Mouse (Mus musculus) cerebellum, adult (tissue): ENCODE measurements around the gene Ggact.

Experiments used
- ATAC-seq: cut with Nextera tagmentation; 2 replicates; pipeline ENCODE4 v1.9.2; 2017; ENCODE audit warnings: mild to moderate bottlenecking, moderate library complexity, mixed read lengths; ENCODE audit not compliant: insufficient number of reproducible peaks, low FRiP score, low TSS enrichment

Ggact gene

GRCm38 (mm10) chr14:122872612-122873011 is 40.9 kb downstream of the Ggact start:
- no peak for ATAC-seq

GRCm38 (mm10) chr14:122871841-122872580 is 41.5 kb downstream of the Ggact start:
- ATAC-seq: no peak

GRCm38 (mm10) chr14:122869831-122870230 is 43.7 kb downstream of the Ggact start:
- ATAC-seq: no peak

- no peak for ATAC-seq
Measured at GRCm38 (mm10) chr14:122867531-122868285, 45.8 kb downstream of the Ggact start.

GRCm38 (mm10) chr14:122865462-122866129 is 48.0 kb downstream of the Ggact start:
- ATAC-seq: no peak

GRCm38 (mm10) chr14:122862623-122863022 is 50.9 kb downstream of the Ggact start:
- no peak for ATAC-seq

- ATAC-seq: no peak
Measured at GRCm38 (mm10) chr14:122859792-122860191, 53.8 kb downstream of the Ggact start.

GRCm38 (mm10) chr14:122852506-122853057 is 61.0 kb downstream of the Ggact start:
- ATAC-seq: no peak

GRCm38 (mm10) chr14:122837018-122837417 is 76.5 kb downstream of the Ggact start:
- no peak for ATAC-seq

- ATAC-seq: no peak
Measured at GRCm38 (mm10) chr14:122836221-122836620, 77.3 kb downstream of the Ggact start.

GRCm38 (mm10) chr14:122835487-122836190 is 77.9 kb downstream of the Ggact start:
- no peak for ATAC-seq

- no peak for ATAC-seq
Measured at GRCm38 (mm10) chr14:122834753-122835152, 78.8 kb downstream of the Ggact start.

GRCm38 (mm10) chr14:122833666-122834065 is 79.9 kb downstream of the Ggact start:
- ATAC-seq: no peak

- ATAC-seq: no peak
Measured at GRCm38 (mm10) chr14:122830433-122830832, 83.1 kb downstream of the Ggact start.

GRCm38 (mm10) chr14:122825464-122825863 is 88.1 kb downstream of the Ggact start:
- ATAC-seq: no peak

- no peak for ATAC-seq
Measured at GRCm38 (mm10) chr14:122823791-122824190, 89.8 kb downstream of the Ggact start.

- no peak for ATAC-seq
Measured at GRCm38 (mm10) chr14:122821002-122821401, 92.6 kb downstream of the Ggact start.

- ATAC-seq: no peak
Measured at GRCm38 (mm10) chr14:122800296-122800695, 113.3 kb downstream of the Ggact start.

GRCm38 (mm10) chr14:122793368-122793767 is 120.2 kb downstream of the Ggact start:
- ATAC-seq: no peak

GRCm38 (mm10) chr14:122790111-122790510 is 123.4 kb downstream of the Ggact start:
- ATAC-seq: no peak
